Mouse (Mus musculus): ENCODE measurements around the gene Esrra.

Gene Esrra

GRCm38 (mm10) chr19:6921647-6922567 lies at the start of gene Esrra:
Esrra (minus strand) TSS chr19:6921813.
- peak; percentile 100 for DNase-seq

GRCm38 (mm10) chr19:6970460-6971085 lies 49.0 kb upstream of the Esrra start:
- no peak for DNase-seq

- peak; percentile 71 to 74 for DNase-seq
Observed at GRCm38 (mm10) chr19:6969665-6970381, 48.2 kb upstream of the Esrra start.

GRCm38 (mm10) chr19:6969291-6969664 lies 47.7 kb upstream of the Esrra start:
- DNase-seq, result no peak

GRCm38 (mm10) chr19:6968491-6969271 lies 47.1 kb upstream of the Esrra start:
- DNase-seq, result peak; percentile 40 to 58

- DNase-seq, result no peak
Observed at GRCm38 (mm10) chr19:6956461-6956860, 34.8 kb upstream of the Esrra start.

GRCm38 (mm10) chr19:6955424-6955823 lies 33.8 kb upstream of the Esrra start:
- no peak for DNase-seq

GRCm38 (mm10) chr19:6954046-6954445 lies 32.4 kb upstream of the Esrra start:
- DNase-seq, result peak; percentile 33 to 52

- DNase-seq, result peak; percentile 28 to 55
Observed at GRCm38 (mm10) chr19:6952712-6953037, 31.1 kb upstream of the Esrra start.

- peak; percentile 51 to 66 for DNase-seq
Observed at GRCm38 (mm10) chr19:6951994-6952711, 30.5 kb upstream of the Esrra start.

GRCm38 (mm10) chr19:6951381-6951968 lies 29.9 kb upstream of the Esrra start:
- peak; percentile 84 to 85 for DNase-seq

- DNase-seq, result peak; percentile 41 to 57
Observed at GRCm38 (mm10) chr19:6950613-6951153, 29.1 kb upstream of the Esrra start.

GRCm38 (mm10) chr19:6949951-6950350 lies 28.3 kb upstream of the Esrra start:
- DNase-seq, result no peak

GRCm38 (mm10) chr19:6949532-6949931 lies 27.9 kb upstream of the Esrra start:
- DNase-seq, result no peak

- DNase-seq, result no peak
Observed at GRCm38 (mm10) chr19:6948186-6948585, 26.6 kb upstream of the Esrra start.

- DNase-seq, result no peak
Observed at GRCm38 (mm10) chr19:6947742-6948141, 26.1 kb upstream of the Esrra start.

GRCm38 (mm10) chr19:6943709-6944108 lies 22.1 kb upstream of the Esrra start:
- no peak for DNase-seq

- DNase-seq, result no peak
Observed at GRCm38 (mm10) chr19:6942764-6943163, 21.2 kb upstream of the Esrra start.

- DNase-seq, result peak; percentile 94 to 97
Observed at GRCm38 (mm10) chr19:6942249-6942691, 20.7 kb upstream of the Esrra start, which contains the start of gene Gpr137. Gpr137 (minus strand) TSS chr19:6942480.

GRCm38 (mm10) chr19:6941372-6942248 lies 20.0 kb upstream of the Esrra start, which contains the start of gene Bad:
Bad (plus strand) TSS chr19:6941861.
- peak; percentile 92 to 95 for DNase-seq

Measured in thymus, postnatal 36 days (tissue).